Mouse (Mus musculus) embryonic facial prominence, embryonic 11.5 days (tissue): ENCODE data around the gene Ncoa1. TPM values are rescaled to one million over a fixed set of nuclear protein-coding genes. Genes with fewer than 3 reads are reported as not detected.

ENCODE experiments used
- ATAC-seq: fragments of 200-750 bp; cut with Nextera tagmentation; replicated peaks from 2 replicates; pipeline ENCODE4 v1.8.0; 2017; ENCODE audit warnings: low read depth; ENCODE audit not compliant: insufficient number of reproducible peaks, low FRiP score, low TSS enrichment
- DNase-seq: peaks from one replicate; pipeline ENCODE4 v3.0.0-alpha.2; 2015; ENCODE audit warnings: low spot score
- H3K27ac ChIP-seq: fragments of 300-500 bp; sonication (generic); replicated peaks from 2 replicates; pipeline ENCODE4 v1.5.1; 2014; ENCODE audit warnings: mild to moderate bottlenecking, low read depth, low read length, control low read depth
- H3K27me3 ChIP-seq: fragments of 300-500 bp; sonication (generic); 2 replicates; pipeline ENCODE4 v1.6.1; 2014; ENCODE audit warnings: mild to moderate bottlenecking, low read length, moderate library complexity, mixed read lengths; ENCODE audit not compliant: control insufficient read depth, insufficient read depth
- H3K36me3 ChIP-seq: fragments of 300-500 bp; sonication (generic); replicated peaks from 2 replicates; pipeline ENCODE4 v1.6.1; 2014; ENCODE audit warnings: low read depth, mild to moderate bottlenecking, low read length, moderate library complexity, mixed read lengths; ENCODE audit not compliant: control insufficient read depth, insufficient read depth
- H3K4me1 ChIP-seq: fragments of 300-500 bp; sonication (generic); 2 replicates; pipeline ENCODE4 v1.6.1; 2014; ENCODE audit warnings: low read length, mixed read lengths; ENCODE audit not compliant: control insufficient read depth, insufficient read depth
- H3K4me2 ChIP-seq: fragments of 300-500 bp; sonication (generic); 2 replicates; pipeline ENCODE4 v1.6.1; 2014; ENCODE audit warnings: low read depth, mild to moderate bottlenecking, control low read depth, low read length, moderate library complexity
- H3K4me3 ChIP-seq: fragments of 300-500 bp; sonication (generic); 2 replicates; pipeline ENCODE4 v1.5.1; 2014; ENCODE audit warnings: low read depth, low read length, control low read depth
- H3K9ac ChIP-seq: fragments of 300-500 bp; sonication (generic); replicated peaks from 2 replicates; pipeline ENCODE4 v1.6.1; 2014; ENCODE audit warnings: mild to moderate bottlenecking, control low read depth, low read length
- H3K9me3 ChIP-seq: fragments of 300-500 bp; sonication (generic); replicated peaks from 2 replicates; pipeline ENCODE4 v1.6.1; 2016; ENCODE audit warnings: mild to moderate bottlenecking, low read length, inconsistent platforms, mixed read lengths; ENCODE audit not compliant: control insufficient read depth
- WGBS: fragments of 180-500 bp; shearing (Covaris S2); extraction: QIAGEN DNeasy Blood & Tissue Kit; methylation state at CpG from one replicate; pipeline ENCODE4 v1.1.7; 2014; 5-methylcytosine and 5-hydroxymethylcytosine counted together
- polyA plus RNA-seq: library from polyadenylated mRNA; unstranded; fragments of >200 nt; fragmentation: Nextera tagmentation; extraction: Ambion mirVana; gene quantifications from 2 replicates; pipeline ENCODE4 v1.2.1, GENCODE M21; 2014

The Ncoa1 gene
- polyA plus RNA-seq, 1 experiment from 2014 or later, result 7.8 TPM

DNA sequence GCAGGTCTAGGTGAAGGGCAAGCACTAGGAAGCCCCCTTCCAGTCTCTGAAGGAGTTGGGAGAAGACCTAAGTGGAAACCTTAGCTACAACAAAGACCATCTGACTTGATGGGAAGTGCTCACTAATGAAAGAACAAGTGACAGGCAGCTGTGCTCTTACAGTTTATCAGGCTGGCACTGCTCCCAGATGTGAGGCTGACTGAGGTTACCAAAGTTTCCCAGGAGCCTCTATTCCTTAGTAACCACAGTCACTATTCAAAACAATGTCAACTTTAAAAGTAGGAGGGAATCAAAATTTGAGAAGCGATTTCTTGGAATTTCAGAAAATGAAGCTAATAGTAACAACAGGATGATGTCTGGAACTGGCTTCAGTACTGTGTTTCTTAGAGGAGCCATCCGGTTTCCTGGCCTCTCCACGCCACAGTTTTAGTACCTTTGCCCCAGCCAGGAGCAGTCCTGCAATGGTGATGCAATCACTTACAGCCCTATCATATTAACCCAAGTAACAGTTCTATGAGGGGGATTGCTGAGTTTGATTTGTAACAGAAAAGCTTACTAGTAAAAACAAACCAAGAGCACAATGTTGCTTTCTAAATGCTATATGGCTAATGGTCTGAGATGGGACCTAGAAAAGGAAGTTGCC lies 90.8 kb downstream of the Ncoa1 start:
- H3K4me1 ChIP-seq, result no peaks in the 10 kb centered on the region
- no peak for DNase-seq
- no peaks in the 10 kb centered on the region for H3K9me3 ChIP-seq
- no peak for ATAC-seq
- H3K4me2 ChIP-seq, result no peak overlapping the region
- H3K9ac ChIP-seq, result no peak overlapping the region
- no peak overlapping the region for H3K4me3 ChIP-seq
- H3K27ac ChIP-seq, result no peak overlapping the region
- WGBS, result 84% methylated on average over 3 of the region's 3 CpGs
- H3K27me3 ChIP-seq, result no peaks in the 10 kb centered on the region
- H3K36me3 ChIP-seq, result no peaks in the 10 kb centered on the region

DNA sequence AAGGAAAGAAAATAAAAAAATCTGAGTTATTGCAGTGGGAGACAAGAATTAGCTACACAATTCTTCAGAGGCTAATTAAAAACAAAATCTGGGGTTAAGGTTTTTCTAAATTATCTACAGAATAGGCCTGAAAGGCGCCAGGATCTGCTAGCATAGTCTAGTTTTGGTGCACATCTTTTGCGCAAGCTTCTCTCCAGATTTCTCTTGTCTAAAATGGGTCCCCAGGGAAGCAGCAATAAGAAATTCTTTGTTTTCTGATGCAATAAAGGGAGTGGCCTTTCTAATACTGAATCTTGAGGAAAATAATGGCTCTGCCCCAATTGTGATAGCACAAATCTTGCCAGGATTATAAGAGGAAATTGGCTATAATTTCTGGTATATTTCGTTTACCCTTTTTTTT lies 93.9 kb downstream of the Ncoa1 start:
- no peak overlapping the region for H3K4me3 ChIP-seq
- no peak overlapping the region for H3K27ac ChIP-seq
- ATAC-seq (no peak), DNase-seq (no peak)
- no peak overlapping the region for H3K9ac ChIP-seq
- no peaks in the 10 kb centered on the region for H3K9me3 ChIP-seq
- H3K36me3 ChIP-seq, result no peaks in the 10 kb centered on the region
- H3K4me2 ChIP-seq, result no peak overlapping the region
- H3K27me3 ChIP-seq, result no peaks in the 10 kb centered on the region
- 91% methylated on average over 3 of the region's 3 CpGs for WGBS
- H3K4me1 ChIP-seq, result no peaks in the 10 kb centered on the region

DNA sequence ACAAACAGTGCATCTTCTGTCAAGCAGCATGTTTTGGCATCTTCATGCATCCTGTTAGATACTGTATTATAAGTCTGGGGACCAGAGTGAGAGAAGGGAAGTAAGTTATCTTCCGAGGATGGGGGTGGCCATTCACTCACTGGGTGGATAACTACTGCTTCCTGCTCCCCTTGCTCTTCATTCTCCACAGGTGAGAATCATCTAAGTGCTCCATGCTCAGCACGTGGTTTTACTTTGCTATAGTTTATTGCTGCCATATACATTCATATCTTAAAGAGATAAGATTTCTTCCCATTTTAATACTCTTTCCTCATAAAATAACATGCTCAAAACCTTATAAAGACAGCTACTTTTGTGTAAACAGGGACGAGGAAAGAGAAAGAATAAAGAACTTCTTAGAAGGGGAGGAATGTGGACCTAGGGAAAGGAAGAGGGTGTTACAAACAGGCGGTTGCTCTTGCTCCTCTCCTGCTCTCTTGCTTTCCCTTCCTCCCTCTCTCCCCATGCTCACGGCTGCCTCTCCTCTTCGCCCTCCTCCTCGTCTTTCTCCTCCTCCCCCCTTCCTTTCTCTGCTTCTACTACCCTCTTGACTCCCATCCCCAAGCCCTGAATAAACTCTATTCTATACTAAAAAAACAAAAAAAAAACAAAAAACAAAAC lies 97.6 kb downstream of the Ncoa1 start:
- no peaks in the 10 kb centered on the region for H3K27me3 ChIP-seq
- H3K4me1 ChIP-seq, result no peaks in the 10 kb centered on the region
- H3K9me3 ChIP-seq, result no peaks in the 10 kb centered on the region
- no peaks in the 10 kb centered on the region for H3K36me3 ChIP-seq
- H3K4me3 ChIP-seq, result no peak overlapping the region
- DNase-seq (no peak), ATAC-seq (no peak)
- no peak overlapping the region for H3K9ac ChIP-seq
- H3K4me2 ChIP-seq, result no peak overlapping the region
- H3K27ac ChIP-seq, result no peak overlapping the region
- 48% methylated on average over 7 of the region's 7 CpGs for WGBS

DNA sequence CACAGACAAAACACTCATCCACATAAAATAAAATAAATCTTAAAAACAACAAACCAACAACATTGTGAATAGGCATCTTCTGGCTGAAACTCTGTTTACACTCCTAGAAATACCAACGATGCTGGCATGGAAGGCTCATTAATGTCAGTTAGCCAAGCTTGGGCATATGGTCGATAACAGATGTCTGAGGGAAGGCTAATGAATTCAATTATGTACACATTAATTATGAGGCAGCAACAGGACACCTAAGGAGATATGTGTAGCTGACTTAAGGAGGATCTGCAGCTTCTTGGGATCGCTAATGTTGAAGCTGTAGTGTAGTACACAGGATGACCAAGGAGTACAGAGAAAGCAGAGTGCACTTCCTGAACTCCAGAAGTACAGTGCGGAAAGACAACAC lies 100.5 kb downstream of the Ncoa1 start:
- WGBS, result 86% methylated on average over 4 of the region's 4 CpGs
- Histone ChIP-seq H3K36me3 (no peaks in the 10 kb centered on the region), H3K27me3 (no peaks in the 10 kb centered on the region), H3K4me1 (no peaks in the 10 kb centered on the region), H3K4me3 (no peak overlapping the region), H3K9me3 (no peaks in the 10 kb centered on the region), H3K9ac (no peak overlapping the region), H3K27ac (no peak overlapping the region), H3K4me2 (no peak overlapping the region)
- DNase-seq (no peak), ATAC-seq (no peak)

DNA sequence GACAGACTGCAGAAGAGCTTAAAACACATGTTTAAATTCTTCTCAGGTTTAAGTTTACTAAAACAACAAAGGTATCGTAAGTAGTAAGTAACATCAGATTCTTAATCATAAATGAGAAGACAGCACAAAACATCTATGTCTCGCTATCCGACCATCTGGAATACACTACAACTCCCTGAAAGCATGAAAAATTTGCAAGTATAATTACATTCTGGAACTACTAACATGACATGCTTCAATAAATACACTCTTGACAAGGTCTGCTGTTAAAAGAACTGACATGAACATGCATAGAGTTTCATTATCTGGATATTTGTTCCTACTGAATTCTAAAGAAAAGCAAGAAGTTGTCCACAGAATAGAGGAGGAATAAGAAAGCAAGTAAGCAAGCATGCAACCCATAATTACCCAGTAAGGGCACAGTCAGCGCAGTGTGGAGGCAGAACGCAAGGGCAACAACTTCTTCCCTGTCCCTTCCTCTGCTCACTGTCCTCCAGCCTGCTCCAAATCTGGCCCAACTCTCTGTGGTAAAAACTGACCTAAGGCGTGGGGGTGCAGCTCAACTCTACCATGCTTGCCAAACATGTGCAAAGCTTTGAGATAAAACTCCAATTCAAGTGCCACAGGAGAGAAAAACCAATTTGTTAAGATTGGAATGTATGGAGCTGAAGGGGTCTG lies 102.0 kb downstream of the Ncoa1 start:
- 54% methylated on average over 6 of the region's 6 CpGs for WGBS
- ATAC-seq (no peak), DNase-seq (no peak)
- no peak overlapping the region for H3K4me2 ChIP-seq
- no peaks in the 10 kb centered on the region for H3K27me3 ChIP-seq
- no peaks in the 10 kb centered on the region for H3K4me1 ChIP-seq
- no peak overlapping the region for H3K4me3 ChIP-seq
- H3K9ac ChIP-seq, result no peak overlapping the region
- H3K27ac ChIP-seq, result no peak overlapping the region
- no peaks in the 10 kb centered on the region for H3K9me3 ChIP-seq
- no peaks in the 10 kb centered on the region for H3K36me3 ChIP-seq

DNA sequence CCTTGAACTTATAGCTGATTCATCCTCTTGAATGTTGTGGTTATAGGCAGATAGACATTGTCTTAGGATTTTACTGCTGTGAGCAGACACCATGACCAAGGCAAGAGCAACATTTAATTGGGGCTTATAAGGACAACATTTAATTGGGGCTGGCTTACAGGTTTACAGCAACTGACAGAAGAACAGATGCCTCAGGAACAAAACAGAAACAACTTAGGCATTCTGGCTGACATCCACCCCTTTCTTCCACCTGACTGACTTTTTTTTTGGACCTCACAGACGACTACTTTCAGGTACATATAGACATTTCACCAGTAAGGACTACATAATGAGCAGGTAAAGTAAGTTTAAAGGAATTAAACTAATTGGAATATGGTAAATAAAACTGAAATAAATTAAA lies 105.6 kb downstream of the Ncoa1 start:
- 66% methylated on average over 1 of the region's 1 CpGs for WGBS
- no peak overlapping the region for H3K4me3 ChIP-seq
- H3K4me1 ChIP-seq, result no peaks in the 10 kb centered on the region
- no peaks in the 10 kb centered on the region for H3K36me3 ChIP-seq
- no peaks in the 10 kb centered on the region for H3K9me3 ChIP-seq
- no peak overlapping the region for H3K4me2 ChIP-seq
- H3K9ac ChIP-seq, result no peak overlapping the region
- no peak overlapping the region for H3K27ac ChIP-seq
- DNase-seq (no peak), ATAC-seq (no peak)
- H3K27me3 ChIP-seq, result no peaks in the 10 kb centered on the region

DNA sequence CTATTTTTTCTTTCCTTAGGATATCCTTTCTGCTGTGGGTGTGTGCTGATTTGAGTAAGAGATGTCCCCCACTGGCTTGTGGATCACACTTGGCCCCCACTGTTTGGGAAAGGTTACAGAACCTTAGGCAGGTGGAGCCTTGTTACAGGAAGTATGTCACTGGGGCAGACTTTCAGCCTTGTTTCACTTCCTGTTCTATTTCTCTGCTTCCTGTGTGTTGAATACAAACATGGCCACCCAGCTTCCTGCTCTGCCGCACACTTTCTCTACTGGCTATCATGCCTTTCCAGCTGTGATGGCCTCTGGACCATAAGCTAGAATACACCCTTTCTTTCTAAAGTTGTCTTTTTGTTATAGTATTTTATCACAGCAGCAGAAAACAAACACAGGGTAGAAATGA lies 111.0 kb downstream of the Ncoa1 start:
- H3K4me1 ChIP-seq, result no peaks in the 10 kb centered on the region
- H3K4me3 ChIP-seq, result no peak overlapping the region
- no peak overlapping the region for H3K4me2 ChIP-seq
- no peaks in the 10 kb centered on the region for H3K9me3 ChIP-seq
- H3K27ac ChIP-seq, result no peak overlapping the region
- H3K9ac ChIP-seq, result no peak overlapping the region
- ATAC-seq (no peak), DNase-seq (no peak)
- H3K27me3 ChIP-seq, result no peaks in the 10 kb centered on the region
- WGBS, result 89% methylated on average over 1 of the region's 1 CpGs
- no peaks in the 10 kb centered on the region for H3K36me3 ChIP-seq

DNA sequence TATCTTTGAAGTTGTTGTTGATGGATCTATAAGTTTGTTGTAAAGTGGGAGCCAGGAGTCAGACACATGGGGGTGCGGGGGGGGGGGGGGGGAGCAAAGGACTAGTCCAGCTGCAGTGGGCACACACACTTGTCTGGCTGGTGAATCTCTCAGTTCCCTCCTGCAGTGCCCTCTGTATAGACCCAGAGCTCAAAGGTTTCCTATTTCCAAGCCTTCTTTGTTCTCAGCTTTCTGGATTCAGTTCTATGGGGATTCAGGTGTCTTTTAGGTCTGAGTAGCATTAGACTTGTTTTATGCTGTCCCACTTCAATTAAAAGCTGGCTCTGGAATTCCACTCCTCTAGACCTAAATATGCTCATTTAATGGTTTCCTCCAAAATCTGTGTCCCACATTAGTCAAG lies 117.5 kb downstream of the Ncoa1 start:
- H3K36me3 ChIP-seq, result no peaks in the 10 kb centered on the region
- H3K4me1 ChIP-seq, result no peaks in the 10 kb centered on the region

More for the DNA sequence above, 117.5 kb downstream of the Ncoa1 start:
- Histone ChIP-seq H3K4me3 (no peak overlapping the region), H3K9ac (no peak overlapping the region), H3K4me2 (no peak overlapping the region), H3K27me3 (no peaks in the 10 kb centered on the region), H3K9me3 (no peaks in the 10 kb centered on the region), H3K27ac (no peak overlapping the region)
- ATAC-seq, result no peak
- WGBS, result 60% methylated on average over 1 of the region's 1 CpGs
- DNase-seq, result no peak
